Mouse (Mus musculus) liver, embryonic 13.5 days (tissue): ENCODE data around the gene Lgr5. TPM values are rescaled to one million over a fixed set of nuclear protein-coding genes. Genes with fewer than 3 reads are reported as not detected.
A peak's percentile ranks its signal among the peaks of the same experiment; 100 is the strongest.

ENCODE experiments used
- ATAC-seq: fragments of 200-750 bp; cut with Nextera tagmentation; 2 replicates; pipeline ENCODE4 v1.8.0; 2017; ENCODE audit warnings: low read depth, mild to moderate bottlenecking, moderate number of reproducible peaks, moderate library complexity
- DNase-seq: peaks from one replicate; pipeline ENCODE4 v3.0.0; 2022
- H3K27ac ChIP-seq: fragments of 300-500 bp; sonication (generic); 2 replicates; pipeline ENCODE4 v1.5.1; 2015; ENCODE audit warnings: moderate library complexity, mild to moderate bottlenecking, inconsistent platforms
- H3K27me3 ChIP-seq: fragments of 300-500 bp; sonication (generic); 2 replicates; pipeline ENCODE4 v1.6.1; 2015; ENCODE audit warnings: mild to moderate bottlenecking, inconsistent platforms
- H3K36me3 ChIP-seq: fragments of 300-500 bp; sonication (generic); 2 replicates; pipeline ENCODE4 v1.6.1; 2015; ENCODE audit warnings: mild to moderate bottlenecking, inconsistent platforms
- H3K4me1 ChIP-seq: fragments of 300-500 bp; sonication (generic); replicated peaks from 2 replicates; pipeline ENCODE4 v1.6.1; 2015; ENCODE audit warnings: inconsistent platforms
- H3K4me2 ChIP-seq: fragments of 300-500 bp; sonication (generic); 2 replicates; pipeline ENCODE4 v1.6.1; 2015; ENCODE audit warnings: inconsistent platforms, mild to moderate bottlenecking, moderate library complexity
- H3K4me3 ChIP-seq: fragments of 300-500 bp; sonication (generic); replicated peaks from 2 replicates; pipeline ENCODE4 v1.5.1; 2015; ENCODE audit warnings: mild to moderate bottlenecking, inconsistent platforms
- H3K9ac ChIP-seq: fragments of 300-500 bp; sonication (generic); 2 replicates; pipeline ENCODE4 v1.6.1; 2015; ENCODE audit warnings: mild to moderate bottlenecking, inconsistent platforms
- H3K9me3 ChIP-seq: fragments of 300-500 bp; sonication (generic); replicated peaks from 2 replicates; pipeline ENCODE4 v1.6.1; 2016; ENCODE audit warnings: inconsistent platforms
- WGBS: fragments of 180-500 bp; shearing (Covaris S2); methylation state at CpG from one replicate; pipeline ENCODE4 v1.1.7; 2015; ENCODE audit not compliant: insufficient replicate concordance; 5-methylcytosine and 5-hydroxymethylcytosine counted together
- polyA plus RNA-seq: library from polyadenylated mRNA; unstranded; fragments of >200 nt; fragmentation: Nextera tagmentation; extraction: Ambion mirVana; gene quantifications from 2 replicates; pipeline ENCODE4 v1.2.1, GENCODE M21; 2015

The Lgr5 gene
- 2.1 and 2.4 TPM in 2 replicates for polyA plus RNA-seq

- Histone ChIP-seq H3K4me1 (peaks cover 13% of the 10 kb centered on the region; the same call in 1 of the 2 replicates), H3K27ac (peak within 1 kb of the TSS; percentile 43; the same call in 1 of the 2 replicates), H3K9me3 (no peaks in the 10 kb centered on the region), H3K36me3 (no peaks in the 10 kb centered on the region), H3K4me2 (peak within 1 kb of the TSS; percentile 59), H3K27me3 (peaks cover 66% of the 10 kb centered on the region), H3K4me3 (peak within 1 kb of the TSS; percentile 50), H3K9ac (no peak within 1 kb of the TSS)
- DNase-seq (no peak), ATAC-seq (peak; percentile 67)
- under 1% methylated on average over 47 of the region's 47 CpGs for WGBS
Observed at GRCm38 (mm10) chr10:115587301-115587969, at the start of gene Lgr5. TSS of gene Lgr5 (minus strand) at chr10:115587780.

GRCm38 (mm10) chr10:115626678-115627077 lies 39.1 kb upstream of the Lgr5 start:
- H3K4me1 ChIP-seq: no peaks in the 10 kb centered on the region
- H3K36me3 ChIP-seq: no peaks in the 10 kb centered on the region
- H3K9me3 ChIP-seq: no peaks in the 10 kb centered on the region
- H3K4me2 ChIP-seq: no peak overlapping the region
- WGBS: 60% methylated on average over 6 of the region's 6 CpGs
- DNase-seq: no peak
- ATAC-seq: no peak
- H3K9ac ChIP-seq: no peak overlapping the region
- no peak overlapping the region for H3K4me3 ChIP-seq
- H3K27ac ChIP-seq: no peak overlapping the region
- H3K27me3 ChIP-seq: no peaks in the 10 kb centered on the region

- Histone ChIP-seq H3K27me3 (no peaks in the 10 kb centered on the region), H3K4me2 (no peak overlapping the region), H3K27ac (no peak overlapping the region), H3K4me1 (no peaks in the 10 kb centered on the region), H3K36me3 (no peaks in the 10 kb centered on the region), H3K4me3 (no peak overlapping the region), H3K9me3 (no peaks in the 10 kb centered on the region), H3K9ac (no peak overlapping the region)
- 70% methylated on average over 2 of the region's 2 CpGs for WGBS
- ATAC-seq (no peak), DNase-seq (no peak)
Observed at GRCm38 (mm10) chr10:115624957-115625356, 37.4 kb upstream of the Lgr5 start.

DNA sequence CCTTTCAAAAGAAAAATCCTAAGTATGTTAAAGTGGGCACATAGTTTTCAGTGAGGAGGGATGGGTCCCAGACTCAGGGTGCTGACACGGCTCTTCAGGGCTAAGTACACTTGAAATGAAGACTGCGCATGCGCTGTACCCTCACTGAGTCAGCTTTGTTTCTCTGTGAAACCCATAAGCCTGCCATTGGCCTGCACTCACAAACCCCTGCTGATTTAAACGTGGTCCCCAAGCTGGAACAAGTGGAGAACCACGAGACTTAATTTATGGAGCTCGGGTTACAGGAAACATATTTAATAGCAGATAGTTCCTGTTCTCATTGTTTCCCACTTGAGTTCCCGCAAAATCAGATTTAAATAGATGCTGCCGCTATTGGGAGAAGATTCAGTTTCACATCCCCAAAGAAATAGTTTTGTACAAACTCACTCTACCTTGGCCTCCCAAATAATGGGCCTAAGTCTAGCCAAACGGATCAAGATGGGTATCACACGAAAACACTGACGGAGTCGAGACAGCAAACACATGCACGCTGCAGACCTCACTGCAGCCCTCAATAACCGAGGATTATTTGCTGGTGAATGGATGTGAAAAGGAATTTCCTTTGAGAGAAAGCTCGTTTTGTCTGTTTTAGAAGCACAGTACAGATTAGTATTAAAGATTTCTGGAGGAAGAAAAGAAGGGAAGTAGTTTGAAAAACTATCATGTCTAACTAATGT lies 36.5 kb upstream of the Lgr5 start:
- H3K9ac ChIP-seq: no peak overlapping the region
- H3K4me1 ChIP-seq: no peaks in the 10 kb centered on the region
- H3K27me3 ChIP-seq: no peaks in the 10 kb centered on the region
- no peak overlapping the region for H3K4me3 ChIP-seq
- 57% methylated on average over 15 of the region's 15 CpGs for WGBS
- H3K4me2 ChIP-seq: no peak overlapping the region
- DNase-seq: no peak
- H3K9me3 ChIP-seq: no peaks in the 10 kb centered on the region
- no peaks in the 10 kb centered on the region for H3K36me3 ChIP-seq
- ATAC-seq: no peak
- no peak overlapping the region for H3K27ac ChIP-seq

- no peak for DNase-seq
- 0 out of 2 replicates have a peak, but pooled peaks cover 3% of the 10 kb centered on the region for H3K27me3 ChIP-seq
- no peak overlapping the region for H3K4me2 ChIP-seq
- H3K27ac ChIP-seq: no peak overlapping the region
- no peaks in the 10 kb centered on the region for H3K9me3 ChIP-seq
- no peaks in the 10 kb centered on the region for H3K36me3 ChIP-seq
- WGBS: 77% methylated on average over 7 of the region's 7 CpGs
- H3K4me3 ChIP-seq: no peak overlapping the region
- H3K4me1 ChIP-seq: no peaks in the 10 kb centered on the region
- H3K9ac ChIP-seq: no peak overlapping the region
- no peak for ATAC-seq
Observed at GRCm38 (mm10) chr10:115623481-115623880, 35.9 kb upstream of the Lgr5 start.

DNA sequence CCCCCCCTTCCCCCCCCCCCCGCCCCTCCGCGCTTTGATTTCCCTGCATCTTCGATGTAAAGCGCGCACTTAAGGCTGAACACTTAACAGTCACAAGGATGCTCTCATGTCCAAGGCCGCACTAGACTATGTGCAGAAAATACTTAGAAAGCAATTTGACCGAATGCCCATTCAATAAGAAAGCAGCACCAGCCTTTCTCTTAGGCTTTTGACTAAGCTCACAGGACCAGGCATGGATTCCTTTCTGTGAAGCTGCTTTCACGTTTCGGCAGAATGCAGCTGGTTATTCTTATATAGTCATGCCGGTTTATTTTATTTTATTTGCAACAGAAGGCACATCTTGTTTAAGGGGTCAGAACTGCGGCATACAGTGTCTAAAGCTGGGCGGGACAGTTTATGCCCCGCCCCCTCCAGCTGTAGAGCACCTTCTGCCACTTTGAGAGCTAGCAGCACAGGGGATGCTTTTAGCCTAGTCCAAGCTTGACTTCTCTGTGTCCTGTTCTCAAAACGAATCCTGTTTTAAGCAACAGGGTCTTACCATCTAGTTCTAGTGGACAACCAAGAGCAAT lies 30.8 kb upstream of the Lgr5 start:
- Histone ChIP-seq H3K4me3 (no peak overlapping the region), H3K27me3 (0 out of 2 replicates have a peak, but pooled peaks cover 3% of the 10 kb centered on the region), H3K4me1 (no peaks in the 10 kb centered on the region), H3K4me2 (no peak overlapping the region), H3K9ac (no peak overlapping the region), H3K36me3 (no peaks in the 10 kb centered on the region), H3K9me3 (no peaks in the 10 kb centered on the region), H3K27ac (no peak overlapping the region)
- no peak for DNase-seq
- WGBS: 26% methylated on average over 15 of the region's 15 CpGs
- no peak for ATAC-seq

DNA sequence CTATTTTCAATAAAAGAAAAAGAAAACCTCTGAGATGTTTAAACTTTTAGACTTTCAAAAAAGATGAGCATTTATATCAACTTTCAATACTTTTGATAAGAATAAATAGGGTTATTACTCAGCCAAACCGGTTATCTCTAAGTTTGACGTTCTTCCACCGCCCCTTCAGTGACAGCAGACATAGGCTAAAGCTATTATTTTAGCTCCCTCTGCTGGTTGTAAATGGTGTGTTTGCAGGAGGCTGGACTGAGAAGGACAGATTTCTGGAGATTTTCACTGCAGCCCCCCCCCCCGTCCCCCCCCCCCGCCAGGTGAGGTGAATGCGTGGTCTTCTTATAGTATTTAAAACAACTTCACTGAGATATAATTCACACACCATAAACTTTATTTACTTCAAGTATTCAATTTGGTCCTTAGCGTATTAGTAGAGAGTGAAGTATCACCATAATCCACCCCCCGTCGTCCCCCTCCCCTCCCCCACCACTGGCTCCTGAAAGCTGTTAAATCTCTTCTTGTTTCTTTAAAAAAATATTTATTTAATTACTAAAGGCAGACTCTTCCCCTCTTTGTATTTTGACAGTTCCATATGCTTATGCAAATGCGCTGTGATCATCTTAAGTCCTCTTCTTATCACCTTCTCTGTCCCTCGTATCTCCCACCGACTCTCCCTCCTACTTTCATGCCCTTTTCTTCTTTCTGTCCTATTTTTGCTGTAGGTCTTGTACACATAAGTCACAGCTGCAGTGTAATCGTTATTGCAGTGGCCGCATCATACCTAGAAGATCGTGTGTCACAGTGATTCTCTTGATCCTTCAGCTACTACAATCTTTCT lies 30.1 kb upstream of the Lgr5 start:
- DNase-seq (no peak), ATAC-seq (no peak)
- no peak overlapping the region for H3K4me3 ChIP-seq
- 11% methylated on average over 14 of the region's 15 CpGs for WGBS
- H3K9me3 ChIP-seq: no peaks in the 10 kb centered on the region
- H3K36me3 ChIP-seq: no peaks in the 10 kb centered on the region
- H3K27ac ChIP-seq: no peak overlapping the region
- 0 out of 2 replicates have a peak, but pooled peaks cover 3% of the 10 kb centered on the region for H3K27me3 ChIP-seq
- no peaks in the 10 kb centered on the region for H3K4me1 ChIP-seq
- H3K9ac ChIP-seq: no peak overlapping the region
- H3K4me2 ChIP-seq: no peak overlapping the region

GRCm38 (mm10) chr10:115595748-115596147 lies 8.2 kb upstream of the Lgr5 start:
- H3K9ac ChIP-seq: no peak overlapping the region
- no peaks in the 10 kb centered on the region for H3K36me3 ChIP-seq
- no peak for ATAC-seq
- H3K9me3 ChIP-seq: no peaks in the 10 kb centered on the region
- DNase-seq: no peak
- 0 out of 2 replicates have a peak, but pooled peaks cover 3% of the 10 kb centered on the region for H3K27me3 ChIP-seq
- H3K4me1 ChIP-seq: no peaks in the 10 kb centered on the region
- no peak overlapping the region for H3K4me2 ChIP-seq
- 52% methylated on average over 1 of the region's 1 CpGs for WGBS
- no peak overlapping the region for H3K4me3 ChIP-seq
- H3K27ac ChIP-seq: no peak overlapping the region

- Histone ChIP-seq H3K27me3 (peaks cover 19% of the 10 kb centered on the region; the same call in 1 of the 2 replicates), H3K4me1 (no peaks in the 10 kb centered on the region), H3K36me3 (no peaks in the 10 kb centered on the region), H3K4me3 (no peak overlapping the region), H3K9ac (no peak overlapping the region), H3K9me3 (no peaks in the 10 kb centered on the region), H3K4me2 (no peak overlapping the region), H3K27ac (no peak overlapping the region)
- DNase-seq: no peak
- ATAC-seq: no peak
- WGBS: 69% methylated on average over 6 of the region's 6 CpGs
Observed at GRCm38 (mm10) chr10:115593651-115594050, 6.1 kb upstream of the Lgr5 start.

GRCm38 (mm10) chr10:115593221-115593620 lies 5.6 kb upstream of the Lgr5 start:
- H3K36me3 ChIP-seq: no peaks in the 10 kb centered on the region
- H3K9ac ChIP-seq: no peak overlapping the region
- no peaks in the 10 kb centered on the region for H3K4me1 ChIP-seq
- DNase-seq (no peak), ATAC-seq (no peak)
- no peaks in the 10 kb centered on the region for H3K9me3 ChIP-seq
- no peak overlapping the region for H3K4me2 ChIP-seq
- 72% methylated on average over 11 of the region's 11 CpGs for WGBS
- H3K27me3 ChIP-seq: peaks cover 23% of the 10 kb centered on the region
- no peak overlapping the region for H3K4me3 ChIP-seq
- no peak overlapping the region for H3K27ac ChIP-seq

DNA sequence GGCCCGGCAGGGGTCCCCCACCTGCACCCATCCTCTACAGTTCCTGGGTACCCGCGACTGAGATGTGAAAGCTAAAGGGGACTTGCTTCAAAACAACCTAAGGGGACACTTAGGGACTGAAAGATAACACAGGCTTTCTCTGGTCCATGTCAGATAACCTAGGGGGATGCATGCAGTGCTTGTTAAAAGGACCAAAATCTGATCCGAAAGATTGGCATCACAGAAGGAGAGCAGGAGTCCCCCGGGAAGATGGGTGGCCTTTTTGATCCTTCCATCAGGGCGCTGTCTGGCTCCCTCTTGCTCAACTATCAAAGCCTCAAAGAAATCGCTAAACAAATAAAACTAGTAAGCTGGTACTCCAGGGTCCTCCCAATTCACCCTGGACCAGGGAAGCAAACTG lies 399 bp upstream of the Lgr5 start:
- Histone ChIP-seq H3K27ac (no peak overlapping the region), H3K4me2 (peak overlapping the region; percentile 59), H3K27me3 (peaks cover 66% of the 10 kb centered on the region), H3K9me3 (no peaks in the 10 kb centered on the region), H3K4me3 (peak overlapping the region; percentile 50), H3K36me3 (no peaks in the 10 kb centered on the region), H3K4me1 (peaks cover 13% of the 10 kb centered on the region; the same call in 1 of the 2 replicates), H3K9ac (no peak overlapping the region)
- DNase-seq: no peak
- WGBS: 5% methylated on average over 7 of the region's 7 CpGs
- no peak for ATAC-seq
